Mouse (Mus musculus) lung, postnatal 10 days (tissue): ENCODE measurements around the gene Rbl2.
A peak's percentile ranks its signal among the peaks of the same experiment; 100 is the strongest.

Experiments used
- DNase-seq: peaks from one replicate; pipeline ENCODE4 v3.0.0; 2021

The Rbl2 gene

DNA sequence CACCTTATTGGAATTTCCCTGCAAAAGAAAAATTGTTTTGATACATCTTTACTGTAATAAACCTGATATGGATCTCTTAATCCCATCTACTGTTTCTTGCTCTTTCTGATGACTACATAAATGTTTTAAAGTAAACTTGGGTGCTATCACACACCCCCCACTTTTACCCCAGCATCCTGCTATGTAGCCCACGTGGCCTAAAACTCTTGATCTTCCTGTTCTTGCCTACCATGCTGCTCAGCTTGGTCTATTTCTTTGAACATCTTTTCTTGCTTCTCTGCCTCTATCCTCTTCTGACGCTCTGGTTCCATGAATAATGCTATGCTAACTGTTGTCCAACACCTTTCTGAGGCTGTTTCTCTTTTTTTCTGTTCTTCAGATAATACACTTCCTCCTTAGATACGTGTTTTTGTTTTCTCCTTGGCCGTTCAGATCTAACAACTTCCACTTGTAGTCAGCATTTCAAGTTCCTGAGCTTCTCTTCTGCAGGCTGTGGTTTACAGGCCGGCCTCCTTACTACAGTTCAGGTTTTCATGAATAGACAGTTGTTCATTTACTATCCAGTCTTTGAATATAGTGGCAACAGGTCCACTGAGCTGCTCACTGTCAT is 42.1 kb downstream of the Rbl2 start:
- DNase-seq = no peak

DNA sequence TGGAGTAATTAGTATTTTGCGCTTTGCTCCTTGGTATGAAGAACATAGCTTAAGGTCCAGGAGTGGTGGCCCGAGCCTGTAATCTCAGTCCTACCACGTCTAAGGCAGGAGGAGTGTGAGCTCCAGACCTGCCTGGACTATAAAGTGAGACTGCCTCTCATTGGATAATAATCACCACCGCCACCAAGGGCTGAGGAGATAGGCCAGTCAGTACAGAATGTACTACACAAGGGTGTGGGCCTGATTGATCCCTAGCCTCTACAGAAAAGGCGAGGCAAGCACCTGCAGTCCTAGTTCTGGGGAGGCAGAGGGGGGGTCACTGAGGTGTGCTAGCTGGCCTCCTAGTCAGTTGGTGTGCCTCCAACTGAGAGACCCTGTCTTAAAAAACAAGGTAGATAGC is 44.6 kb downstream of the Rbl2 start:
- no peak for DNase-seq

DNA sequence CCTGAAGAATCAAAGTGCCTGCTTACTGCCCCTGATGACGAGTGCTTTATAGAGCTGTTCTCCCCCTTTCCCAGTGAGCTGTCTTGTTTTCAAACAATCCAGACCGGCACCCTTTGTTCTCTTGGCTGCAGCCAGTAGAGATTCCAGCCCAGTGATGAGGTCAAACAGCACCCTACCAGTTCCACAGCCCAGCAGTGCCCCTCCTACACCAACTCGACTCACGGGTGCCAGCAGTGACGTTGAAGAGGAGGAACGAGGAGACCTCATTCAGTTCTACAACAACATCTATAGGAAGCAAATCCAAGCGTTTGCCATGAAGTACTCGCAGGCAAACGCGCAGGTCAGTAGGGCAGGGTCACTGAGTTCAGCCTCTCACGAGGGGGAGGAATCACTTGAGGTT is 45.1 kb downstream of the Rbl2 start:
- DNase-seq = no peak

DNA sequence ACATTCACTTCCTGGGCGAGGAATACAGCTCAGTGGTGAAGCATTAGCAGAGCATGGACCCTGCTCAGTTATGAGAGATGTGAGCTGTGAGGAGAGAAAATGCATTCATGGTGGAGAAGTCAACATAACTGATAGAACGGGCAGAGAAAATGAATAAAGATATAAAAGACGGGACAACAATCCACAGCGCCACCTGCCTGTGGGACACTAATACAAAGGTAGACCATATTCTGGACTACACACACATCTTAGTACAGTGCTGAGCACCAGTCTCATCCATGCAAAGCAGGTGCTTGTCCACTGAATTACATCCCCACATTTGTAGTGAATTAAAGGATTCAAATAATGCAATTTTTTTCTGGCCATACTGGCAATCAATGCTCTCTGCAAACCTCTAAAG is 47.7 kb downstream of the Rbl2 start:
- DNase-seq = no peak

DNA sequence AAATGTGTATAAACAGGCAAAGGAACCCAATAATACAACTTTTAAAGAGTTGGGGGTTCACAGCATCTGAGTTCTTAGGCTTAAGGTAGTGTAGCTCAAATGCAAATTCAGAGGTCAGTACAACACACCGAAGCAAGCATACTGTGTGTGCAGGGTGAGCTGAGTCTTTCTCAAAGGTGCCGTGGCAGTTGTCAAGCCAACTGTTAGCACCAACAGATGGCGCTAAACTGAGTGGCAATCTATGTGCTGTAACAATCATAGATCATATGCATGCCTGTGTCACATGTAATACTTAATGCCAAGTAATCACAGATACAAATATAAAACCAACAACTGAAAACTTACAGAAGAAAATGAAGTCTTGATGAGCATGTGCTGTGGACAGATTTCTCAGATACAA is 48.3 kb downstream of the Rbl2 start:
- DNase-seq = no peak

DNA sequence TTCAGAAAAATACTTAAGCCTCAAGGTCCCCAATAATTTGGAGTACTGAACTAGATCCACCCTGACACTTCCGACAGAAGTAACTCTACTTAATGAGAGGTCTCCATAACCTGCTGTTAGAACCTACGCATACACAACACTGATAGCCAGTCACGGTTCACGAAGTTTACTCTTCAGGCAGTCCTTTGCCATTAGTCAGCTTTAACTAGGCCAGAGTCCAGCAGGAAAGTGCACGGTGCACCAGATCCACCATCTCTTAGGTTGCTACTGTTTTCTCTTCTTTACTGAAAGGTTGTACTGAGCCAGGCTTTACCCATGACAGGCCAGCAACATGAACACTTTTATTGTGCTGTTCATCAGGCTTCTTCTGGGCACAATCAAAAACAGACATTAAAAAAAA is 54.5 kb downstream of the Rbl2 start:
- no peak for DNase-seq

DNA sequence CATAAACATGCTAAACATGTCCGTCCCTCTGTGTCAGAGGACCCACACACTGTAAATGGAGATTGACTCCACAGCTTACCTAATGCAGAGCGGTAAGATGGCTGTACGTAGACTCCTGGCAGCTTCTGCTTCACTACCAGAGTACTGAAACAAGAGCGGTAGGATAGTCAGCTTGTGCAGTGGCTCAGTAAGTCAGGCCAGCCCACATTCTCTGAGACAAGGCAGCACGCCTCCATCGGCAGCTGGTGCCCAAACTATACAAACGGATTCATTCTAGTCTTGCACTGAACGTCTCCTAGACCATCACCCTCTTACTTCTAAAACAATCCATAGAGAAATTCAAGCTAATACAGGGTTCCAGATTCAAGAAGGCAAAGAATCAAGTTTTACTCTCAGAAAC is 56.9 kb downstream of the Rbl2 start:
- DNase-seq = no peak

DNA sequence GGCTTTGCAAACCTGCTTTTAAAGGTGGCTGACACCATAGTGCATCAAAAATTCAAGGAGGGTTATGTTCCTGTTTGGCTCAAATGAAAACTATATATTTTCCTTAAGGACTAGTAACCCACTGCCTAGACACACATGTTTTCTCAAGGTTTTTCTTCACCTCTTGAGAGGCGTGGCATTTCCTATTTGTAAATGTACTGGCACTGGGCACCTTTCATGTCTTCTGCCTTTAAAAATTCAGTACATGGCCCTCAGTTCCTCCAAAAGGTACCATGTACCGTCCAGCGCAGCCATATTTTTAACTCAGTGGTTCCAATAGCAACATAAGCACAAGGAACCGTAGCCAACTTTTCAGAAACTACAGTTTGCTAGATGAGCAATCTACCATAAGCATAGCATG is 62.9 kb downstream of the Rbl2 start:
- no peak for DNase-seq

DNA sequence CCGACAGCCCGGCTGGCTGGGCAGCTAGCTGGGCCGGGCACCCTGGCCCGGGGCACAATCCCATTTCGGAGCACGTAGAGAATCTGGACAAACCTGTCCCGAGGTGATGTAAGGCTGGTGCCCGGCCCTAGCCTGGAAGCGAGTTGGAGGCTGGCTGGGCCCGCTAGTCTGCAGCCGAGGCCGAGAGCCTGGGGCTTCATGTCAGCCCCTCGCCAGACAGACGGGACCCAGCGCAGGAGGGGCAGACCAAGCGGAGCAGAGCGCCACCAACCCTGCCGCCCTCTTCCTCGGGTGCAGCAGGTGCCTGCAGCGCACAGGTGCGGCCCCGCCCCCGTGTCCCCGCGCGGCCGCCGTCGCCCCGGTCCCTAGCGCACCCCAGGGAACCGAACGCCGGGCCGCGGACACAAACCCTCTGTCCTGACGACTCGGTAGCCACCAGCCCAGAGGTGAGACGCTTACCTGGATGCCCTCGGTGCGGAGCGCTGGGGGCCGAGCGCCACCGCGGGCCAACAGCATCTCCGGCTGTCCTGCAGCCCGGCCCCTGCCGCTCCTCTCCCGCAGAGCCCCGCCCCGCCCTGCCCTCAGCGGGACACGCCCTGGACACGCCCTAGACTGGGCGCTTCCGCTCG is 63.7 kb downstream of the Rbl2 start:
- DNase-seq = peak; percentile 51

DNA sequence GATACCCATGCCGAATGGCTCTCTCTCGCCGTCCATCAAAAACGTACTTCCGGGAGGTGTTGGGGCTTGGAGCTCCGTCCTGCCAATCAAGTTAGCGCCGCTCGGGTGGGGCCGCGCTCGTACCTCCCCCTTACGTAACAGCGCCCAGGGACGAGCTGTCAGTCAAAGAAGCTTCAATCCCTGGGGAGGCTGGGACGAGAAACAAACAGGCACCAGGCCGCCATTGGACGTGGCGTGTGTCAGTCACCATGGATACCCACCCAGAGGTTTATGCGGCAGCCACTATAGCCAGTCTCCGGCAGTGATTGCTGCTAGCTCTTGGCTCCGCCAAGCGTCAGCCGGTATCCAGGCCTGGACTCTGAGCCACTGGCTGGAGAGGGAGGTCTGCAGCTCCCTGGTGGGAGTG is 64.2 kb downstream of the Rbl2 start:
- DNase-seq = peak; percentile 100

DNA sequence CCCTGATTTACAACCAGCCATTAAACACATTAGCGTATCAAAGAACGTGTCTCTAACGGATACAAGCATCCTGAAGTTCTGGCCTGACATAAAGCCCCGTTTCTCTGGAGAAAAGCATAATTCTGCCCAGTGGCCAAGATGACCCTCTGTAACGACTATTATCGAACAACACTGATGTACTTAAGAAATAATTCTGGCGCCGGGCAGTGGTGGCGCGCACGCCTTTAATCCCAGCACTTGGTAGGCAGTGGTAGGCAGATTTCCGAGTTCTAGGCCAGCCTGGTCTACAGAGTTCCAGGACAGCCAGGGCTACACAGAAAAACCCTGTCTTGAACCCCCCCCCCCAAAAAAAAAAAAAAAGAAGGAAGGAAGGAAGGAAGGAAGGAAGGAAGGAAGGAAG is 64.8 kb downstream of the Rbl2 start:
- DNase-seq = no peak

DNA sequence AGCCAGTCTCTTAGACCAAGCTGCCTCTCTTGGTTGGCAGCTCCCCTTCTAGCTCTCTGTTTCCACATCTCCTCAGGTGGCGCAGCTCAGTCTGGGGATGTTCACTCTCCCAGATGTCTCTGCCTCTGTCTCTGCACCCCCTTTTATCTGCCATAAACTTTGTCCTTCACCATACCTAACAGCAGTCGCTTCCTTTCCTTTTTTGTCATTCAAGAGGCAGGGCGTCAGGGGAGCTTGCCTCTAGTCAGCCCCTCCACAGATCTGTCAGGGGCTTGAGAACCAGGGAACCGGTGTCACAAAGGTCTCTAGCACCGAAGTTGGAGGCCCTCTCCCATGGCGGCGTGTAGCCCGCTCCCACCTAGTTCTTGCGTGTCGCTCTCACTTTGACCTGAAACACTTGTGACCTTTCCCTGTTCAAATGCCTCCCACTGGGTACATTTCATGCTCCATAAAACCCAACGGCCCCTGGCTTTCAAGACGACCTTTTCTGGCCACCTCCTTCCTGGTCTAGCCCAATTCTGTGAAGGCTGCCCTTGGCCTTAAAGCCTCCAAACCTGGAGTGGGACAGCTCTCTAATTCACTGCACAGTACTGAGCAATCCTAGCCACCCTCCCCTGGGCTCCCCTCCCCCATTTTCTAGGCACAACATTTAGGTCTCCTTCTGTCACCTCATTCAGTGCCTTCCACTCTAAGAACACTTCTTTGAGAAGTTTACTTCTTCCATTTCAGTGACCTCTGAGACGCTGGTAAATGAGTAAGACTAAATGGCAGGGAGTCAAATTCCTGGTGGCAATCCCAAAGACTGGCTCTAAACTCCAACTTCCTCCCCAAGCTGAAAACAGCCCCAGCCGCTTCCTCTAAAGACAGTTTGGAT is 65.7 kb downstream of the Rbl2 start:
- peak; percentile 61 for DNase-seq

DNA sequence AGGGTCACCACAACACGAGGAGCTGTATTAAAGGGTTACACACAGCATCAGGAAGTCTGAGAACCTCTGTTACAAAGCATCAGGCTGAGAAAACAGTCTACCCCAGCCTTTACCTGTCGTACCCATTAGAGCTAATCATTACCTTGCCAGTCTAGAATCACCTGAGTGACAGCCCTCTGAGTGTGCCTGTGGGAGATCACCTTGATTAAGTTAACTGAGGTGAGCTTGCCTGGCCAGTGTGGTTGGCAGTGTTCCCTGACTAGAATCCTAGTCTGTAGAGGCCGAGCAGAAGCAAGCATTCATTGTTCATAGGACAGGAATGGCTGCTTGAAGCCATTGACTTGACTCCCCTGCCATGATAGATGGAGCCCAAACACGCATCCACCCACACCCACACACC is 71.0 kb downstream of the Rbl2 start:
- no peak for DNase-seq

DNA sequence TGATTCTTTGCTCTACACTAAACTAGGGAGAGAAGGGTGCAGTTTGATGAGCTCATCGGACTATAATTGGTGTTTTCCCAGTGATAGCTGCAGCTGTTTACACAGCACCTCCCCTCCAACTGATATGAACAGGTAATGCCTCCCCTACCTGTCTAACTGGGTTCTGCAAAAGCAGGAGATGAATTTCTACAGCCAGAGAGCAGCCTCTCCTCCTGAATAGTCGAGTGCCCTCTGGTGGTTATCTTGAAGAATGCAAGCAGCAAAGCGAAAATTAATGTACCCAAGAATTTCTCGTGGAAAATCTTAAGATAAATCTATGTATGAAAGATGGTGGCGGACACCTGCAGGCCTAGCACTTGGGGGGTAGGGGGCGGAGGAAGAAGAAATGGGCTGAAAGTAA is 77.9 kb downstream of the Rbl2 start:
- DNase-seq = peak; percentile 68

DNA sequence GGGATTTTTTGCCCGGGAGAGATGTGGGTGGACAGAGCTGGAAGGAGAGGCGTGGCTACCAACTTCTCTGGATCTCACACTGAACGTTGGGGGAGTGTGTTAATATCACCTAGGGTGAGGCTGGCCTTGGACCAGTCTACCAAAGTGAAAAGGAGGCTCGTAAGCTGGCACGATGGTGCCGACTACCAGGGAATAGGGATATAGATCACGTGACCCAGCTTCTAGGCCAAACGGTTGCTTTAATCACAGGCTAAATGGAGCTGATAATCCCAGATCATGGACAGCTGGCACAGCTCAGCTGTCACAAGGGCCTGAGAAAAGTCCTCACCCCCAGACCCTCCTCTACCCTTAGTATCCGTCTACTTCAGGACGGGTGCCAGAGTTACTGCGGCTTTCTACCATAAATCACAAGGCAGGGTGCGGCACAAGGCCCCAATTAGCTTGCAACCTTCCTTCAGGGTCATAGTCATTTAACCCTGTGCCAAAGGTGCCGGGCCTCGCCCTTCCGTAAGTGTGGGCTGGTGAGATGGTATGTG is 78.9 kb downstream of the Rbl2 start:
- peak; percentile 37 for DNase-seq

DNA sequence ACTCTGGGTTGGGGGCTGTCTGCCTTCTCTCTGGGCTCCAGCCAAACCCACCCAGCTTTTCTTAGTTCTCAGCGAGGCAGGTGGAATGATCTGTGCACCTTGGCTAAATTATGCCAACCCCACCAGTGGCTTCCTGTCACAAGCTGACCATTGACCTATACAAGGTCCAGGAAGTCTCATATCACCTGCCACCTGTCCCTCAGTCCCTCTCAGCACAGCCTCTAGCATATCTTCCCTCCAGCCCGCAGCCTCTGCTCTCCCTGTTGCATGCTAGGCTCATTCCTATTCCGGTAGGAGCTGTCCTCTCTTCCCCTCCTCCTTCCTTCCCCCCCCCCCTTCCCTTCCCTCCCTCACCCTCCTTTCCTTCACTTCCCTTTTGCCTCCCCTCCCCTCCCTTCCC is 79.4 kb downstream of the Rbl2 start:
- DNase-seq = no peak

DNA sequence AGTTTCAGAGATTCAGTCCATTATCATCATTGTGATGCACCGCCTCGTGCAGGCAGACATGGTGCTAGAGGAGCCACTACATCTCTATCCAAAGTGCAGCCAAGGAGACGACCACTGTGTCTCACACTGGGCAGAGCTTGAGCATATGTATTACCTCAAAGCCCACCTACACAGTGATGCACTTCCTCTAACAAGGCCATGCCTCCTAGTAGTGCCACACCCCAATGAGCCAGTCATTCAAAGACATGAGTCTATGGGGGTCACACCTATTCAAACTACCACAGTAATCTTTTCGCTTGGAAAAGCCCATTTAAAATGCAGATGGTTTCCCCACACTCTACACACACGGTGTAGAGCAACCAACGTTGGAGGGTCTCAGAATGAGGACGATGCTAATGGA is 81.7 kb downstream of the Rbl2 start:
- no peak for DNase-seq

DNA sequence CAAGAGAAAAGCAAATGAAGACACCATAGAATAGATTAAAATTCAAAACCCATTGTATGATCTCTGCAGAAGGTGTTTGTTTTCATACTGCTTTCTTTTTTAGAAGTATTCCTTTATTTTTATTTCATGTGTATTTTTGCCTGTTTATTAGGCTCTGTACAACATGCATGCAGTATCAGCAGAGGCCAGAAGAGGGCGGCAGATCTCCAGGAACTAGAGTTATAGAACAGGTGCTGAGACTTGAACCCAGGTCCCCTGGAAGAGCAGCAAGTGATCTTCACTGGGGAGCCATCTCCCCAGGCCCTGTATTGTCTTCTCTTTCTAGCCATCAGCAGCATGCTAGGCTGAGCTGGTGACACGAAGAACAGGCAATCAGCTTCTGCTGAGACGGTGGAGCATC is 84.0 kb downstream of the Rbl2 start:
- no peak for DNase-seq

DNA sequence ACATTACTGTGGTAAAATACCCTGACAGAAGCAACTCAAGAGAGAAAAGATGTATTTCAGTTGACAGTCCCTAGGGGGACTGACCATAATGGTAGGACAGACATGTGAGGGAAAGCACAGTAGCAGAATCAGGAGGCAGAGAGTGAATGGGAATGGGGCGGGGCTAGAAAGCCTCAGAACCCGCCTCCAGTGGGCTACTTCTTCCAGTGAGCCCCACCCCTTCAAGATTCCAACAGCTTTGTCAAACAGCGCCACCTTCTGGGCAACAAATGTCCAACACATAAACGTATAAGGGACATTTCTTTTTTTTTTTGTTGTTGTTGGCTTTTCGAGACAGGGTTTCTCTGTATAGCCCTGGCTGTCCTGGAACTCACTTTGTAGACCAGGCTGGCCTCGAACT is 84.7 kb downstream of the Rbl2 start:
- peak; percentile 79 for DNase-seq

DNA sequence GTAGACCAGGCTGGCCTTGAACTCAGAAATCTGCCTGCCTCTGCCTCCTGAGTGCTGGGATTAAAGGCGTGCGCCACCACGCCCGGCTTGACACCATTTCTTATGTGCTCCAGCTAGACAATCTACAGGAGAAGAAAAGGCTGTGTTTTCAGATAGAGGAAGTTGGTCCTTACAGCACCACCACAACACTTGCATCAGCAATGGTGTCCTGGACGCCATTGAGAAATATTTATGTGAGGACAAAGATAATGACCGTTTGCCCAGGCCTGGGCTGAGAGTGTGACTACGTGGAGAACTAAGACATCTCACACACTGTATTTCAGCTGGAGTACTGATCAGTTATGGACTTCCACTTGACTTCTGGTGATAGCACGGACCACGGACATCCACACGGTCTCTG is 88.8 kb downstream of the Rbl2 start:
- DNase-seq = no peak

DNA sequence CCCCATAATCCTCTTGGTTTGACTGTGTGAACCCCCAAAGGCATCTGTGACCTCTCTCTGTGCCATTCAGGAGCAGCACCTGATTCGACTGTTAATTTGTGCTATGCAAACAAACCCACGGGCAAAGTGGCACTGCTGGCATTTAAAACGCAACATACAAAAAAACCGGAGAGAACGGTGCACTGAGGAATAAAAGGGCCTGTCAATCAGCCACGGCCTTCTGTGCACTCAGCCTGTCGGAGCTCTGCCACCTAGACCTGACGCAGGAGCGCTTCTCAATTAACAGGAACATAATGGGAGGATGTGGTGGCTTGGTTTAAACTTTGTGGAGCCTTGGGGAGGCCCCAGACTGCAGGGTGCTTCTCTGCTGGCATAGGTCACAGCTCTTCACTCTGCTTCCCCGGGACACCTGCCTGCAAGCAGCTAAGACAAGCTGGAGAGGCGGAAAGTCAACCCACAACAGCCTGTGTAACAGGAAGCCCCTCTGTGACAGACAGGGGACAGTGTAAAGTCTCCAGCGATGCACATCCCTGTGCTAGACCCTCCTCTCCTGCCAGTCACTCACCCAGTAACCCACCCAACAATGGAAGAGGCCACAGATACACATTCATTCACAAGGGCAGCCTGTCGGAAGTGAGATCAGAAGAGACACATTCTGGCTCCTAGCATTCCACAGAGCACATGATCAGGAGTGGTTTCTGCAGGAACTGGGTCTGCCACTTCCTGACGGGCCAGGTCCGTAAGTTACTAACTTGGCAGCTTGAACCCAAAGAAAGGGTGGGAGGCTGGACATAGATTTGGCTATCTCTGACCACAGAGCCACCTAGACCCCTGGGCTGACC is 90.3 kb downstream of the Rbl2 start:
- DNase-seq = no peak

DNA sequence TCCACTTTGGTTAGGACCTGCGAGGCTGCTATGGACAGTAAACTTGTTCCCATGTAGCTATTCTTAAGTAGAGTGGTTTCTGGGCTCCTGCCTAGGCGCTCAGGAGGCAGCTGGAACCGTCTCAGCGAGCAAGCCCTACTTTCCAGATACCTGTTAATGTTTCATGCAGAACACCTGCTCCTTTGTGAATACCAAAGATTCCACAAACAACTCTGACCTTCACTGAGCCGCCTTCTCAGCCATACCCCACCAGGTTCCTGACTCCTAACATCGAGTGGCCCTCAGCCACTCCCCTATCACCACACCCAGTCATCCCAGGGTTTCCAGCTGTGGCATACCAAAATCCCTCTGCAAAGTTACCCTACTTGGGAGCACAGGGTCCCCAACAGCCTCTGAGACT is 100.3 kb downstream of the Rbl2 start:
- no peak for DNase-seq

DNA sequence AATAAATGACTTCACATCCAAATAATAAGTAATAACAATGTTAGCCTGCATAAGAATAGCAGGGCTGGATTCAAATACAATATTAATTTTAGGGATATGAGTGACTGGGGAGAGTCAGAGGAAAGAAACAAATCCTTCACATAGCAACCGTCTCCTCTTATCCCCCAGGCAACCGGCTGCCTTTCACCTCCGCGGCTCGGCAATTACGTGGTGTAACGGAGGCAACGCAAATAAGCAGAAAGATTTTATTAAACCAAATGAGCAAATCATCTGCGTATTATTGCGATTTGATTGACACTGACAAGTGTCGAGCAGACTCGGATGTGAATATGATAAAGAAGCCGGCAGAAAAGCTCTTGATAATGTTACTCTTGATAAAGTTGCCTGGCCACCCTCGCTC is 101.1 kb downstream of the Rbl2 start:
- DNase-seq = no peak
